Mouse (Mus musculus): Measurements from ENCODE around the gene Myh10. TPM values are rescaled to one million over a fixed set of nuclear protein-coding genes. Genes with fewer than 3 reads are reported as not detected.

Gene Myh10
- polyA plus RNA-seq, 1 experiment = 180 TPM

- no peak for TF ChIP-seq CTCF (IDR thresholded peaks at IDR 0.05; ENCODE audit: borderline replicate concordance, insufficient read depth, low read depth, low read length)
- no peak for TF ChIP-seq POLR2A (IDR thresholded peaks at IDR 0.05; ENCODE audit: borderline replicate concordance, insufficient read depth, low read length)
- H3K4me3 ChIP-seq (replicated peaks; ENCODE audit: insufficient read depth, low read depth, low read length) = peak overlapping the region; percentile 15
- no peaks in the 10 kb centered on the region for H3K27me3 ChIP-seq (ENCODE audit: control insufficient read depth, insufficient read depth, low read length)
- H3K27ac ChIP-seq (ENCODE audit: insufficient read depth, low read length) = peak overlapping the region; percentile 84
- 42% methylated on average over 7 of the region's 7 CpGs for WGBS
- DNase-seq = peak; percentile 40 to 58
- peaks cover 26% of the 10 kb centered on the region for H3K4me1 ChIP-seq (ENCODE audit: control insufficient read depth, insufficient read depth, low read length)
Observed at GRCm38 (mm10) chr11:68739509-68739908, 48.1 kb downstream of the Myh10 start.

GRCm38 (mm10) chr11:68742658-68743057, 51.3 kb downstream of the Myh10 start:
- peaks cover 41% of the 10 kb centered on the region for H3K4me1 ChIP-seq (ENCODE audit: control insufficient read depth, insufficient read depth, low read length)
- TF ChIP-seq CTCF (IDR thresholded peaks at IDR 0.05; ENCODE audit: borderline replicate concordance, insufficient read depth, low read depth, low read length) (no peak), POLR2A (IDR thresholded peaks at IDR 0.05; ENCODE audit: borderline replicate concordance, insufficient read depth, low read length) (no peak)
- no peak overlapping the region for H3K4me3 ChIP-seq (replicated peaks; ENCODE audit: insufficient read depth, low read depth, low read length)
- DNase-seq = no peak
- WGBS = 66% methylated on average over 2 of the region's 2 CpGs
- H3K27me3 ChIP-seq (ENCODE audit: control insufficient read depth, insufficient read depth, low read length) = no peaks in the 10 kb centered on the region
- H3K27ac ChIP-seq (ENCODE audit: insufficient read depth, low read length) = no peak overlapping the region

GRCm38 (mm10) chr11:68744150-68744549, 52.8 kb downstream of the Myh10 start:
- WGBS = 24% methylated on average over 3 of the region's 3 CpGs

GRCm38 (mm10) chr11:68745374-68746200, 54.2 kb downstream of the Myh10 start:
- H3K27me3 ChIP-seq (ENCODE audit: control insufficient read depth, insufficient read depth, low read length) = no peaks in the 10 kb centered on the region
- DNase-seq = peak; percentile 62 to 63
- 11% methylated on average over 16 of the region's 16 CpGs for WGBS
- peak overlapping the region; percentile 81 for H3K27ac ChIP-seq (ENCODE audit: insufficient read depth, low read length)
- no peak overlapping the region for H3K4me3 ChIP-seq (replicated peaks; ENCODE audit: insufficient read depth, low read depth, low read length)
- H3K4me1 ChIP-seq (ENCODE audit: control insufficient read depth, insufficient read depth, low read length) = peaks cover 40% of the 10 kb centered on the region
- TF ChIP-seq POLR2A (IDR thresholded peaks at IDR 0.05; ENCODE audit: borderline replicate concordance, insufficient read depth, low read length) = no peak
- no peak for TF ChIP-seq CTCF (IDR thresholded peaks at IDR 0.05; ENCODE audit: borderline replicate concordance, insufficient read depth, low read depth, low read length)

More at GRCm38 (mm10) chr11:68744150-68744549, 52.8 kb downstream of the Myh10 start:
- Histone ChIP-seq H3K27me3 (ENCODE audit: control insufficient read depth, insufficient read depth, low read length) (no peaks in the 10 kb centered on the region), H3K27ac (ENCODE audit: insufficient read depth, low read length) (peak overlapping the region; percentile 66), H3K4me3 (replicated peaks; ENCODE audit: insufficient read depth, low read depth, low read length) (no peak overlapping the region), H3K4me1 (ENCODE audit: control insufficient read depth, insufficient read depth, low read length) (peaks cover 51% of the 10 kb centered on the region)
- TF ChIP-seq POLR2A (IDR thresholded peaks at IDR 0.05; ENCODE audit: borderline replicate concordance, insufficient read depth, low read length) = no peak
- TF ChIP-seq CTCF (IDR thresholded peaks at IDR 0.05; ENCODE audit: borderline replicate concordance, insufficient read depth, low read depth, low read length) = no peak
- DNase-seq = peak; percentile 60 to 68

DNA sequence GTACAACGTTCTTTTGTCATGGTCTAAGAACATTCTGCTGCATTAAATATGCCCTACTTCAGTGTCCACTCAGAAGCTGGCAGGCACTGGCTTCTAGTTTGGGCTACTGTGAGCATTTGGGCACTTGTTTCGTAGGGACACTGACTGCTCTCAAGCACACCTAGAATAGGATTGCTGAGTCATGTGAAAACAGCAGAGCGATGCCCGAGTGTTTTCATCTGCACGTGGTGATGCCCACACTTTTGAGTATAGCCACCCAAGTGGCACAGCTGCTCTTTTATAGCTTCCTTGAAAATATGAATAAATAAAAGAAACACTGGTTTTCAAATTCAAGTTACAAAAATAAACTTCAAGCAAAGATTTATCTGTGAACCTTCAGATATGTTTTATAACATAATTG, 56.8 kb downstream of the Myh10 start:
- no peak for DNase-seq
- Histone ChIP-seq H3K4me3 (replicated peaks; ENCODE audit: insufficient read depth, low read depth, low read length) (no peak overlapping the region), H3K27me3 (ENCODE audit: control insufficient read depth, insufficient read depth, low read length) (no peaks in the 10 kb centered on the region), H3K27ac (ENCODE audit: insufficient read depth, low read length) (no peak overlapping the region), H3K4me1 (ENCODE audit: control insufficient read depth, insufficient read depth, low read length) (peaks cover 40% of the 10 kb centered on the region)
- 24% methylated on average over 5 of the region's 5 CpGs for WGBS
- no peak for TF ChIP-seq POLR2A (IDR thresholded peaks at IDR 0.05; ENCODE audit: borderline replicate concordance, insufficient read depth, low read length)
- TF ChIP-seq CTCF (IDR thresholded peaks at IDR 0.05; ENCODE audit: borderline replicate concordance, insufficient read depth, low read depth, low read length) = no peak

- DNase-seq = no peak
- WGBS = 63% methylated on average over 2 of the region's 2 CpGs
- H3K4me1 ChIP-seq (ENCODE audit: control insufficient read depth, insufficient read depth, low read length) = peaks cover 35% of the 10 kb centered on the region
- H3K4me3 ChIP-seq (replicated peaks; ENCODE audit: insufficient read depth, low read depth, low read length) = no peak overlapping the region
- no peaks in the 10 kb centered on the region for H3K27me3 ChIP-seq (ENCODE audit: control insufficient read depth, insufficient read depth, low read length)
- no peak overlapping the region for H3K27ac ChIP-seq (ENCODE audit: insufficient read depth, low read length)
- TF ChIP-seq POLR2A (IDR thresholded peaks at IDR 0.05; ENCODE audit: borderline replicate concordance, insufficient read depth, low read length) = no peak
- TF ChIP-seq CTCF (IDR thresholded peaks at IDR 0.05; ENCODE audit: borderline replicate concordance, insufficient read depth, low read depth, low read length) = no peak
Observed at GRCm38 (mm10) chr11:68750206-68750605, 58.8 kb downstream of the Myh10 start.

- WGBS = 73% methylated on average over 8 of the region's 8 CpGs
Observed at GRCm38 (mm10) chr11:68750938-68751337, 59.6 kb downstream of the Myh10 start.

DNA sequence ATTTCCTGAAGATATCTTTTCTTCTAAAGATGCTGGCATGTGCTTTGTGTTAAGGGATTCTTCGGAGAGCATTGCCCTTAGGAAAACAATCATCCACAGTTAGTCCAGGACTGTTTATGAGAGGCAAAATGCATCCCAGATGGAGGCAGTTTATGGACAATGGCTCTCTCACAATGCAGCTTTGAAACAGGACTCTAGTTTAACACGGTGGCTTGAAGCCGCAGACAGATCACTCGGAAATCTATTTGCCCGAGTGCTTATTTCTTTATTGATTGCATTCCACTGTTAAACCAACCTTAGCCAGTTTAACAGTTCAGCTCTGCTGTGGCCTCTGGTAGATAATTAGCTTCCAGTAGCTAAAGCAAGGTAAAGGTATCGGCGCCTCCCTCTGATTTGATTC, 62.9 kb downstream of the Myh10 start:
- no peak overlapping the region for H3K27ac ChIP-seq (ENCODE audit: insufficient read depth, low read length)
- TF ChIP-seq CTCF (IDR thresholded peaks at IDR 0.05; ENCODE audit: borderline replicate concordance, insufficient read depth, low read depth, low read length) (no peak), POLR2A (IDR thresholded peaks at IDR 0.05; ENCODE audit: borderline replicate concordance, insufficient read depth, low read length) (no peak)
- 80% methylated on average over 7 of the region's 7 CpGs for WGBS

More at GRCm38 (mm10) chr11:68750938-68751337, 59.6 kb downstream of the Myh10 start:
- Histone ChIP-seq H3K4me3 (replicated peaks; ENCODE audit: insufficient read depth, low read depth, low read length) (no peak overlapping the region), H3K4me1 (ENCODE audit: control insufficient read depth, insufficient read depth, low read length) (peaks cover 28% of the 10 kb centered on the region), H3K27ac (ENCODE audit: insufficient read depth, low read length) (no peak overlapping the region), H3K27me3 (ENCODE audit: control insufficient read depth, insufficient read depth, low read length) (no peaks in the 10 kb centered on the region)
- peak; percentile 51 to 61 for DNase-seq
- TF ChIP-seq CTCF (IDR thresholded peaks at IDR 0.05; ENCODE audit: borderline replicate concordance, insufficient read depth, low read depth, low read length) = peak; percentile 56; the same call in 1 of the 2 replicates
- TF ChIP-seq POLR2A (IDR thresholded peaks at IDR 0.05; ENCODE audit: borderline replicate concordance, insufficient read depth, low read length) = no peak

More for the DNA sequence above, 62.9 kb downstream of the Myh10 start:
- H3K4me1 ChIP-seq (ENCODE audit: control insufficient read depth, insufficient read depth, low read length) = peaks cover 34% of the 10 kb centered on the region
- H3K27me3 ChIP-seq (ENCODE audit: control insufficient read depth, insufficient read depth, low read length) = no peaks in the 10 kb centered on the region
- H3K4me3 ChIP-seq (replicated peaks; ENCODE audit: insufficient read depth, low read depth, low read length) = no peak overlapping the region
- DNase-seq = no peak

All from cerebellum, adult 2 months (tissue).